Mouse (Mus musculus) CD4-positive, CD25-positive, alpha-beta regulatory T cell, adult 9 weeks (primary cell): ENCODE measurements around the gene Hs1bp3. TPM values are rescaled to one million over a fixed set of nuclear protein-coding genes. Genes with fewer than 3 reads are reported as not detected.

ENCODE experiments used
- polyA plus RNA-seq: library from polyadenylated mRNA; unstranded; fragments of 100-300 nt; shearing (Covaris generic); gene quantifications from one replicate; pipeline ENCODE4 v1.2.1, GENCODE M21; 2017

Gene Hs1bp3
- polyA plus RNA-seq: 10.4 TPM

GRCm38 (mm10) chr12:8313270-8313771 lies at the start of gene Hs1bp3:
Gene Hs1bp3 (plus strand): TSS chr12:8313432.

GRCm38 (mm10) chr12:8301841-8302431 lies 11.3 kb upstream of the Hs1bp3 start, which contains the start of gene Gdf7:
Gene Gdf7 (minus strand): TSS chr12:8301954.

Other genes with a start within 250 kb of the Hs1bp3 start
- gene Ldah, start 105.3 kb upstream of the Hs1bp3 start, polyA plus RNA-seq: 97.8 TPM
- gene Gdf7, start 11.5 kb upstream of the Hs1bp3 start, polyA plus RNA-seq: not detected
- gene Rhob, start 186.6 kb downstream of the Hs1bp3 start, polyA plus RNA-seq: 0.50 TPM